Mouse (Mus musculus): ENCODE data around the gene Dusp10. TPM values are rescaled to one million over a fixed set of nuclear protein-coding genes. Genes with fewer than 3 reads are reported as not detected.

Dusp10 gene
- 38.6 TPM for polyA plus RNA-seq (2017; shearing (Covaris generic))

DNA sequence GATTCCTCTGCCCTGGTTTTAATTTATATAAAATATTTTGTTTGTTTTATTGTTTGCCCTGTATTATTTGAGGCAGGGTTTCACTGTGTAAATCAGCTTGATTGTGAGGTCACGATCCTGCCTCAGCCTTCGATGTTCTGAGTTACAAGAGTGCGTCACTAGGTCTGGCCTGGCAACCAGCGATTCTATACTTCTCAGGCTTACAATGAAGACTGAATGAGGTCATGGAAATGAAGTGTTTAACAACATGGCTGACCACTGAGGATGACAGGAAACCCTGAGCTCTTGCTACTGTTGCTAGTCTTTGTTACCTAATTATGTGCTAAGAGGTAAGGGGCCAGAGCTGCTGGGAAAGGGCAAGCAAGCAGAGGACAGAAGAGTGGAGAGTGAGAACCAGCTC is at the start of gene Dusp10:
TSS of gene Dusp10 (plus strand) at position 197 of the 400 bp plus-strand sequence.

DNA sequence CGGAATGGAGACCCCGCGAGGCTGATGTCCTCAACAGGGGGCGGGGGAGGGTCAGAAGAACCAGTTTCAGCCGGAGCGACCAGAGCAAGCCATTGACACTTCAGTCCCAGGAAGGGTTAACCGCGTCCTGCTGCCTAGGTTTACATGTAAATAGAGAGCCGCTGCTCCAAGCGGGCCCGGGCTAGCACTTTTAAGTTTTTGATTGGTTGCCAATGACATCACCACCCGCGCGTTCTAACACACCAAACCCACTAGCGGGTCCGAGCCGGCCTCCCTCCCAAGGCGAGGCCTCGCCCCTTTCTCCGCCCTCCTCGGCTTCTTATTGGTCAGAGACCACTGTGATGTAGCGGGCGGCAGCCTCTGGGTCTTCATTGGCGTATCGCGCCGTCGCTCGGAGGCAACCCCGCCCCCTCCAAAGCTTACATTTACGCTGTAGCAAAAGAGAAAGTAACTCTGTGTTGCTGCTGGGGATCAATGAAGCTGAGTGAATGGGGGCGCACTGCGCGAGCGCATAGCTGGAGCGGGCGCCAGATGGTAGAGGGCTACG is 21.0 kb downstream of the Dusp10 start, which contains the start of gene 1700056E22Rik:
TSS of gene 1700056E22Rik (minus strand) at position 291 of the 547 bp plus-strand sequence.

Other genes starting within 250 kb of the Dusp10 start
- 6.4 TPM for gene 1700056E22Rik, start 21.0 kb downstream of the Dusp10 start, polyA plus RNA-seq (2017; shearing (Covaris generic))